Mouse (Mus musculus) liver, embryonic 18 days (tissue): ENCODE measurements around the gene Armc6. TPM values are rescaled to one million over a fixed set of nuclear protein-coding genes. Genes with fewer than 3 reads are reported as not detected.

Source experiments
- polyA plus RNA-seq: library from polyadenylated mRNA; depleted of rRNA; stranded (reverse); fragments of >200 nt; gene quantifications from 2 replicates; pipeline ENCODE4 v1.2.3, GENCODE M21; 2012; rRNA removed

Gene Armc6
- 7.8 and 7.9 TPM in 2 replicates for polyA plus RNA-seq

GRCm38 (mm10) chr8:70234080-70234780 is at the start of gene Armc6, which contains the start of gene Sugp2:
TSS of gene Armc6 (minus strand) at chr8:70234466.
TSS of gene Sugp2 (plus strand) at chr8:70234226.

GRCm38 (mm10) chr8:70282603-70283135 is 48.4 kb upstream of the Armc6 start, which contains the start of gene Homer3:
TSS of gene Homer3 (plus strand) at chr8:70282827.

GRCm38 (mm10) chr8:70212112-70213055 is 21.9 kb downstream of the Armc6 start, which contains the start of gene Slc25a42:
TSS of gene Slc25a42 (minus strand) at chr8:70212305.

GRCm38 (mm10) chr8:70172043-70172681 is 62.1 kb downstream of the Armc6 start, which contains the start of gene Tmem161a:
TSS of gene Tmem161a (plus strand) at chr8:70172356.

Other genes with a start within 250 kb of the Armc6 start
- gene Gatad2a, start 238.1 kb downstream of the Armc6 start, polyA plus RNA-seq: 12.3 and 13.6 TPM in 2 replicates
- 19.7 and 22.0 TPM in 2 replicates for gene Mau2, start 191.7 kb downstream of the Armc6 start, polyA plus RNA-seq
- gene Sugp1, start 191.7 kb downstream of the Armc6 start, polyA plus RNA-seq: 5.8 and 6.6 TPM in 2 replicates
- gene Tm6sf2, start 161.5 kb downstream of the Armc6 start, polyA plus RNA-seq: 1.7 and 3.0 TPM in 2 replicates
- gene Hapln4, start 151.0 kb downstream of the Armc6 start, polyA plus RNA-seq: 0.02 and 0.05 TPM in 2 replicates
- gene Ncan, start 113.6 kb downstream of the Armc6 start, polyA plus RNA-seq: under 0.01 TPM in 1 of 2 replicates, not detected in the other
- 7.7 and 8.4 TPM in 2 replicates for gene Nr2c2ap, start 103.1 kb downstream of the Armc6 start, polyA plus RNA-seq
- gene Rfxank, start 95.3 kb downstream of the Armc6 start, polyA plus RNA-seq: 5.7 and 7.2 TPM in 2 replicates
- gene Borcs8, start 95.0 kb downstream of the Armc6 start, polyA plus RNA-seq: 24.7 and 27.1 TPM in 2 replicates
- gene Mef2b, start 94.8 kb downstream of the Armc6 start, polyA plus RNA-seq: 0.02 and 0.06 TPM in 2 replicates
- 38.5 and 51.0 TPM in 2 replicates for gene Tmem161a, start 62.1 kb downstream of the Armc6 start, polyA plus RNA-seq
- gene Slc25a42, start 22.2 kb downstream of the Armc6 start, polyA plus RNA-seq: 45.6 and 57.7 TPM in 2 replicates
- gene Sugp2, start 240 bp downstream of the Armc6 start, polyA plus RNA-seq: 12.9 and 16.4 TPM in 2 replicates
- 6.7 and 6.9 TPM in 2 replicates for gene Homer3, start 48.4 kb upstream of the Armc6 start, polyA plus RNA-seq
- 16.9 and 18.1 TPM in 2 replicates for gene Ddx49, start 68.0 kb upstream of the Armc6 start, polyA plus RNA-seq
- gene Cope, start 68.1 kb upstream of the Armc6 start, polyA plus RNA-seq: 193 and 196 TPM in 2 replicates
- 0.07 and 0.09 TPM in 2 replicates for gene Cers1, start 81.3 kb upstream of the Armc6 start, polyA plus RNA-seq
- 0.05 TPM in 1 of 2 replicates, not detected in the other for gene Gdf1, start 95.4 kb upstream of the Armc6 start, polyA plus RNA-seq
- 9.1 and 10.4 TPM in 2 replicates for gene Upf1, start 118.8 kb upstream of the Armc6 start, polyA plus RNA-seq
- gene Comp, start 139.1 kb upstream of the Armc6 start, polyA plus RNA-seq: 2.0 and 2.9 TPM in 2 replicates
- 2.5 and 3.1 TPM in 2 replicates for gene Crtc1, start 205.1 kb upstream of the Armc6 start, polyA plus RNA-seq
- gene Klhl26, start 242.5 kb upstream of the Armc6 start, polyA plus RNA-seq: 7.9 and 9.8 TPM in 2 replicates